Mouse (Mus musculus): ENCODE data around the gene Tgfbr2. TPM values are rescaled to one million over a fixed set of nuclear protein-coding genes. Genes with fewer than 3 reads are reported as not detected.

Tgfbr2 gene
- total and polyA plus RNA-seq, 3 experiments, result not detected

GRCm38 (mm10) chr9:116140422-116140821 is 34.7 kb downstream of the Tgfbr2 start:
- Histone ChIP-seq H3K4me1 (ENCODE audit: control insufficient read depth in 1 of 2, insufficient read depth in 2 of 2, low read length in 2 of 2) (no peaks in the 10 kb centered on the region), H3K27me3 (ENCODE audit: control insufficient read depth in 1 of 2, insufficient read depth in 2 of 2, low read length in 2 of 2) (no peaks in the 10 kb centered on the region), H3K9ac (ENCODE audit: control insufficient read depth, low read depth, low read length, poor library complexity, severe bottlenecking) (no peak overlapping the region), H3K9me3 (replicated peaks; ENCODE audit: insufficient read depth, low read length) (no peaks in the 10 kb centered on the region), H3K27ac (ENCODE audit: control insufficient read depth, low read depth, low read length) (no peak overlapping the region), H3K36me3 (ENCODE audit: control insufficient read depth in 1 of 2, insufficient read depth in 2 of 2, low read length in 2 of 2) (no peaks in the 10 kb centered on the region), H3K79me2 (ENCODE audit: control insufficient read depth, insufficient read depth, low read length, poor library complexity) (no peaks in the 10 kb centered on the region), H3K4me3 (ENCODE audit: control insufficient read depth in 1 of 2, insufficient read depth in 1 of 2, low read depth in 2 of 2, low read length in 2 of 2) (no peak overlapping the region)
- no peak for DNase-seq (ENCODE audit: low read depth, low spot score)
- no peak for TF ChIP-seq MAZ (IDR thresholded peaks at IDR 0.05; ENCODE audit: low read depth, low read length)
- no peak for TF ChIP-seq E2F4 (IDR thresholded peaks at IDR 0.05; ENCODE audit: borderline replicate concordance, low read depth, low read length)
- TF ChIP-seq POLR2AphosphoS5 (IDR thresholded peaks at IDR 0.05; ENCODE audit: borderline replicate concordance, low read depth, low read length), result no peak
- TF ChIP-seq NRF1 (IDR thresholded peaks at IDR 0.05; ENCODE audit: insufficient read depth, low read depth, low read length, poor library complexity, severe bottlenecking), result no peak

GRCm38 (mm10) chr9:116139549-116139948 is 35.6 kb downstream of the Tgfbr2 start:
- H3K4me3 ChIP-seq (ENCODE audit: control insufficient read depth in 1 of 2, insufficient read depth in 1 of 2, low read depth in 2 of 2, low read length in 2 of 2), result no peak overlapping the region
- no peaks in the 10 kb centered on the region for H3K4me1 ChIP-seq (ENCODE audit: control insufficient read depth in 1 of 2, insufficient read depth in 2 of 2, low read length in 2 of 2)
- TF ChIP-seq RCOR1 (IDR thresholded peaks at IDR 0.05; ENCODE audit: low read depth, low read length), result no peak
- TF ChIP-seq SMC3 (IDR thresholded peaks at IDR 0.05; ENCODE audit: low read depth, low read length), result no peak
- TF ChIP-seq EP300 (IDR thresholded peaks at IDR 0.05; ENCODE audit: low read depth in 1 of 2, low read length in 2 of 2), result no peak
- TF ChIP-seq JUND (IDR thresholded peaks at IDR 0.05; ENCODE audit: low read depth, low read length), result no peak
- H3K9ac ChIP-seq (ENCODE audit: control insufficient read depth, low read depth, low read length, poor library complexity, severe bottlenecking), result no peak overlapping the region
- H3K36me3 ChIP-seq (ENCODE audit: control insufficient read depth in 1 of 2, insufficient read depth in 2 of 2, low read length in 2 of 2), result no peaks in the 10 kb centered on the region
- H3K27me3 ChIP-seq (ENCODE audit: control insufficient read depth in 1 of 2, insufficient read depth in 2 of 2, low read length in 2 of 2), result no peaks in the 10 kb centered on the region
- H3K27ac ChIP-seq (ENCODE audit: control insufficient read depth, low read depth, low read length), result no peak overlapping the region
- no peak for DNase-seq (ENCODE audit: low read depth, low spot score)
- no peaks in the 10 kb centered on the region for H3K79me2 ChIP-seq (ENCODE audit: control insufficient read depth, insufficient read depth, low read length, poor library complexity)
- H3K9me3 ChIP-seq (replicated peaks; ENCODE audit: insufficient read depth, low read length), result no peaks in the 10 kb centered on the region

DNA sequence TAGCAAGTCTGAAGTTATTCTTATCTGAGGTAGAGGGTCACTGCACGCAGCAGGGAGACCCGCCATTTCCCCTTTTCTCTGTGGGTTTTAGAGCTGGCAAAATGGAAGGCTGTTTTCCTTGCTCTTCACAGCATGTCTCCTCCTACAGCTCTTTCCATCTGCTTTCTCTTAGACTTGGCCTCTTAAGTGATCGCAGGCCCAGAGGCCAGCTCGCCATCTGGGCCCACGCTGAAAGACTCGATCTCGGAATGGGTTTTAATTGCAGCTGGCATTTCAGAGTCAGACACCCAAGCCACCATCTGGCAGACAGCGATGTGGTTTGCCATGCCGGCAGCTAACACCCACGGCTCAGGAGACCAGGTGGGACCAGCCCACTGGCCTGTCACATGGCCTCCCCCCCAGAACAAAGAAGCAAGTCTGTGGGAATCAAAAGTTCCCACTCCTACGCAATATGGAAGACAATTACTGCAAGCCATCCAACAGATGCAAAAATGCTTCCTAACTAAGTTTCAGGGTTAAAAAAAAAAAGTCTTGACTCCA is 36.5 kb downstream of the Tgfbr2 start:
- Histone ChIP-seq H3K36me3 (ENCODE audit: control insufficient read depth in 1 of 2, insufficient read depth in 2 of 2, low read length in 2 of 2) (no peaks in the 10 kb centered on the region), H3K79me2 (ENCODE audit: control insufficient read depth, insufficient read depth, low read length, poor library complexity) (no peaks in the 10 kb centered on the region), H3K9me3 (replicated peaks; ENCODE audit: insufficient read depth, low read length) (no peaks in the 10 kb centered on the region), H3K4me1 (ENCODE audit: control insufficient read depth in 1 of 2, insufficient read depth in 2 of 2, low read length in 2 of 2) (no peaks in the 10 kb centered on the region), H3K4me3 (ENCODE audit: control insufficient read depth in 1 of 2, insufficient read depth in 1 of 2, low read depth in 2 of 2, low read length in 2 of 2) (no peak overlapping the region), H3K9ac (ENCODE audit: control insufficient read depth, low read depth, low read length, poor library complexity, severe bottlenecking) (no peak overlapping the region), H3K27me3 (ENCODE audit: control insufficient read depth in 1 of 2, insufficient read depth in 2 of 2, low read length in 2 of 2) (no peaks in the 10 kb centered on the region), H3K27ac (ENCODE audit: control insufficient read depth, low read depth, low read length) (no peak overlapping the region)
- DNase-seq (ENCODE audit: low read depth, low spot score), result no peak
- TF ChIP-seq USF2 (IDR thresholded peaks at IDR 0.05; ENCODE audit: borderline replicate concordance in 1 of 2, insufficient read depth in 1 of 2, low read depth in 1 of 2, low read length in 2 of 2) (no peak), POLR2AphosphoS2 (IDR thresholded peaks at IDR 0.05; ENCODE audit: low read length) (no peak), NELFE (IDR thresholded peaks at IDR 0.05; ENCODE audit: low read depth, low read length) (no peak), ZKSCAN1 (IDR thresholded peaks at IDR 0.05; ENCODE audit: low read depth, low read length) (no peak), NRF1 (IDR thresholded peaks at IDR 0.05; ENCODE audit: insufficient read depth, low read depth, low read length, poor library complexity, severe bottlenecking) (no peak), ETS1 (IDR thresholded peaks at IDR 0.05; ENCODE audit: low read depth, low read length) (no peak), TAL1 (IDR thresholded peaks at IDR 0.05; ENCODE audit: low read length) (no peak)
